Mouse (Mus musculus) embryonic fibroblast, embryonic 13.5 days (primary cell): ENCODE results near the gene Csrp3.

Experiments
- CTCF ChIP-seq: IDR thresholded peaks from 2 replicates; pipeline ENCODE4 v1.5.1; 2011; ENCODE audit warnings: mild to moderate bottlenecking, control low read depth, low read length, moderate library complexity, borderline replicate concordance; ENCODE audit not compliant: insufficient read depth
- POLR2A ChIP-seq: IDR thresholded peaks from 2 replicates; pipeline ENCODE4 v1.6.1; 2011; ENCODE audit warnings: low read depth, mild to moderate bottlenecking, control low read depth, low read length, moderate library complexity

DNA sequence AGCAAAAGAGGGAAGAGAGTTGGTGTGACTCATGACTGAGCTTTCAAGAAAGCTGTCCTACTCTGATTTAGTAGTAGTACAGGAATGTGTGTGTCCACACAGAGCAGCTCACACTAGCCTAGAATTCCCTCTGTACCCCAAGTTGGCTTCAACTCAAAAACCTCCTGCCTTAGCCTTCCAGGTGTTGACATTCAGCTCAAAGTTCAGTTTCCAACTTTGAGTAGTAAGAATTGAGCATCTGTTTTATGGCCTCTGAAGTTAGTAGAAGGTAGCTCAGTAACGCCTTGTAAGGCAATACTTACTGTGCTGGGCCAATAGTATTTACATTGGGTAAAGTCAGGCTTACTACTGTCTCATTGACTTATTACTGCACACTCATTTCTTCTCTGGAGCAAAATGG lies 34.2 kb downstream of the Csrp3 start:
- no peak for TF ChIP-seq CTCF
- no peak for TF ChIP-seq POLR2A
